Mouse (Mus musculus): Measurements from ENCODE around the gene Arl5c. TPM values are rescaled to one million over a fixed set of nuclear protein-coding genes. Genes with fewer than 3 reads are reported as not detected.

Gene Arl5c
- polyA plus RNA-seq, 1 experiment from 2014 or later = 31.2 TPM

- Histone ChIP-seq H3K4me2 (no peak overlapping the region), H3K4me1 (replicated peaks; ENCODE audit: control insufficient read depth, insufficient read depth, low read length) (peaks cover 8% of the 10 kb centered on the region), H3K9ac (ENCODE audit: low read depth, low read length) (no peak overlapping the region), H3K4me3 (ENCODE audit: low read depth, low read length) (no peak overlapping the region), H3K27me3 (replicated peaks; ENCODE audit: control insufficient read depth, insufficient read depth, low read length) (peaks cover 45% of the 10 kb centered on the region), H3K9me3 (ENCODE audit: control insufficient read depth, low read length) (no peaks in the 10 kb centered on the region), H3K27ac (ENCODE audit: low read depth, low read length) (no peak overlapping the region), H3K36me3 (ENCODE audit: control insufficient read depth, insufficient read depth, low read length) (no peaks in the 10 kb centered on the region)
- 80% methylated on average over 9 of the region's 9 CpGs for WGBS
- DNase-seq (ENCODE audit: low spot score) (no peak), ATAC-seq (replicated peaks; ENCODE audit: low FRiP score) (no peak)
These were observed 13.3 kb downstream of the Arl5c start for GRCm38 (mm10) chr11:97982721-97983120.

GRCm38 (mm10) chr11:97980531-97980966 is 15.4 kb downstream of the Arl5c start:
- no peak overlapping the region for H3K9ac ChIP-seq (ENCODE audit: low read depth, low read length)
- H3K4me1 ChIP-seq (replicated peaks; ENCODE audit: control insufficient read depth, insufficient read depth, low read length) = no peaks in the 10 kb centered on the region; the same call in 1 of the 2 replicates
- H3K36me3 ChIP-seq (ENCODE audit: control insufficient read depth, insufficient read depth, low read length) = no peaks in the 10 kb centered on the region
- H3K27me3 ChIP-seq (replicated peaks; ENCODE audit: control insufficient read depth, insufficient read depth, low read length) = peaks cover 28% of the 10 kb centered on the region
- WGBS = 58% methylated on average over 9 of the region's 9 CpGs
- no peak overlapping the region for H3K4me3 ChIP-seq (ENCODE audit: low read depth, low read length)
- DNase-seq (ENCODE audit: low spot score) = no peak
- H3K9me3 ChIP-seq (ENCODE audit: control insufficient read depth, low read length) = no peaks in the 10 kb centered on the region
- no peak for ATAC-seq (replicated peaks; ENCODE audit: low FRiP score)
- H3K27ac ChIP-seq (ENCODE audit: low read depth, low read length) = no peak overlapping the region
- no peak overlapping the region for H3K4me2 ChIP-seq

- no peak overlapping the region for H3K4me2 ChIP-seq
- 63% methylated on average over 10 of the region's 10 CpGs for WGBS
- ATAC-seq (replicated peaks; ENCODE audit: low FRiP score) (no peak), DNase-seq (ENCODE audit: low spot score) (no peak)
- H3K27ac ChIP-seq (ENCODE audit: low read depth, low read length) = no peak overlapping the region
- H3K36me3 ChIP-seq (ENCODE audit: control insufficient read depth, insufficient read depth, low read length) = no peaks in the 10 kb centered on the region
- H3K27me3 ChIP-seq (replicated peaks; ENCODE audit: control insufficient read depth, insufficient read depth, low read length) = peaks cover 22% of the 10 kb centered on the region
- H3K4me1 ChIP-seq (replicated peaks; ENCODE audit: control insufficient read depth, insufficient read depth, low read length) = no peaks in the 10 kb centered on the region
- no peak overlapping the region for H3K9ac ChIP-seq (ENCODE audit: low read depth, low read length)
- no peak overlapping the region for H3K4me3 ChIP-seq (ENCODE audit: low read depth, low read length)
- H3K9me3 ChIP-seq (ENCODE audit: control insufficient read depth, low read length) = no peaks in the 10 kb centered on the region
These were observed 16.0 kb downstream of the Arl5c start for GRCm38 (mm10) chr11:97979824-97980495.

GRCm38 (mm10) chr11:97978392-97978791 is 17.6 kb downstream of the Arl5c start:
- DNase-seq (ENCODE audit: low spot score) = no peak
- Histone ChIP-seq H3K36me3 (ENCODE audit: control insufficient read depth, insufficient read depth, low read length) (no peaks in the 10 kb centered on the region), H3K4me3 (ENCODE audit: low read depth, low read length) (no peak overlapping the region), H3K4me2 (no peak overlapping the region), H3K27ac (ENCODE audit: low read depth, low read length) (no peak overlapping the region), H3K9ac (ENCODE audit: low read depth, low read length) (no peak overlapping the region), H3K27me3 (replicated peaks; ENCODE audit: control insufficient read depth, insufficient read depth, low read length) (peaks cover 9% of the 10 kb centered on the region), H3K9me3 (ENCODE audit: control insufficient read depth, low read length) (no peaks in the 10 kb centered on the region), H3K4me1 (replicated peaks; ENCODE audit: control insufficient read depth, insufficient read depth, low read length) (no peaks in the 10 kb centered on the region)
- no peak for ATAC-seq (replicated peaks; ENCODE audit: low FRiP score)
- WGBS = 80% methylated on average over 13 of the region's 13 CpGs

GRCm38 (mm10) chr11:97977797-97978196 is 18.2 kb downstream of the Arl5c start:
- Histone ChIP-seq H3K27ac (ENCODE audit: low read depth, low read length) (no peak overlapping the region), H3K27me3 (replicated peaks; ENCODE audit: control insufficient read depth, insufficient read depth, low read length) (peaks cover 7% of the 10 kb centered on the region), H3K4me3 (ENCODE audit: low read depth, low read length) (no peak overlapping the region), H3K4me1 (replicated peaks; ENCODE audit: control insufficient read depth, insufficient read depth, low read length) (no peaks in the 10 kb centered on the region), H3K36me3 (ENCODE audit: control insufficient read depth, insufficient read depth, low read length) (no peaks in the 10 kb centered on the region), H3K4me2 (no peak overlapping the region), H3K9ac (ENCODE audit: low read depth, low read length) (no peak overlapping the region), H3K9me3 (ENCODE audit: control insufficient read depth, low read length) (no peaks in the 10 kb centered on the region)
- DNase-seq (ENCODE audit: low spot score) (no peak), ATAC-seq (replicated peaks; ENCODE audit: low FRiP score) (no peak)
- WGBS = 63% methylated on average over 5 of the region's 5 CpGs

- H3K36me3 ChIP-seq (ENCODE audit: control insufficient read depth, insufficient read depth, low read length) = no peaks in the 10 kb centered on the region
- 73% methylated on average over 5 of the region's 5 CpGs for WGBS
- DNase-seq (ENCODE audit: low spot score) = no peak
These were observed 21.2 kb downstream of the Arl5c start for GRCm38 (mm10) chr11:97974746-97975145.

GRCm38 (mm10) chr11:97974141-97974540 is 21.8 kb downstream of the Arl5c start:
- H3K27me3 ChIP-seq (replicated peaks; ENCODE audit: control insufficient read depth, insufficient read depth, low read length) = 0 out of 2 replicates have a peak, but pooled peaks cover 2% of the 10 kb centered on the region
- H3K36me3 ChIP-seq (ENCODE audit: control insufficient read depth, insufficient read depth, low read length) = no peaks in the 10 kb centered on the region
- no peak overlapping the region for H3K4me3 ChIP-seq (ENCODE audit: low read depth, low read length)
- no peaks in the 10 kb centered on the region for H3K4me1 ChIP-seq (replicated peaks; ENCODE audit: control insufficient read depth, insufficient read depth, low read length)
- H3K4me2 ChIP-seq = no peak overlapping the region
- no peak for ATAC-seq (replicated peaks; ENCODE audit: low FRiP score)
- no peak overlapping the region for H3K27ac ChIP-seq (ENCODE audit: low read depth, low read length)
- H3K9ac ChIP-seq (ENCODE audit: low read depth, low read length) = no peak overlapping the region
- no peaks in the 10 kb centered on the region for H3K9me3 ChIP-seq (ENCODE audit: control insufficient read depth, low read length)
- no peak for DNase-seq (ENCODE audit: low spot score)
- 96% methylated on average over 5 of the region's 5 CpGs for WGBS

More at GRCm38 (mm10) chr11:97974746-97975145, 21.2 kb downstream of the Arl5c start:
- Histone ChIP-seq H3K9me3 (ENCODE audit: control insufficient read depth, low read length) (no peaks in the 10 kb centered on the region), H3K4me3 (ENCODE audit: low read depth, low read length) (no peak overlapping the region), H3K27ac (ENCODE audit: low read depth, low read length) (no peak overlapping the region), H3K4me1 (replicated peaks; ENCODE audit: control insufficient read depth, insufficient read depth, low read length) (no peaks in the 10 kb centered on the region), H3K9ac (ENCODE audit: low read depth, low read length) (no peak overlapping the region), H3K27me3 (replicated peaks; ENCODE audit: control insufficient read depth, insufficient read depth, low read length) (0 out of 2 replicates have a peak, but pooled peaks cover 2% of the 10 kb centered on the region), H3K4me2 (no peak overlapping the region)
- ATAC-seq (replicated peaks; ENCODE audit: low FRiP score) = no peak

GRCm38 (mm10) chr11:97972434-97972833 is 23.5 kb downstream of the Arl5c start:
- H3K27me3 ChIP-seq (replicated peaks; ENCODE audit: control insufficient read depth, insufficient read depth, low read length) = no peaks in the 10 kb centered on the region; the same call in 1 of the 2 replicates
- 59% methylated on average over 2 of the region's 2 CpGs for WGBS

GRCm38 (mm10) chr11:97971232-97971631 is 24.7 kb downstream of the Arl5c start:
- DNase-seq (ENCODE audit: low spot score) (no peak), ATAC-seq (replicated peaks; ENCODE audit: low FRiP score) (no peak)
- no peaks in the 10 kb centered on the region for H3K9me3 ChIP-seq (ENCODE audit: control insufficient read depth, low read length)
- 32% methylated on average over 7 of the region's 7 CpGs for WGBS
- H3K4me3 ChIP-seq (ENCODE audit: low read depth, low read length) = no peak overlapping the region
- no peaks in the 10 kb centered on the region for H3K4me1 ChIP-seq (replicated peaks; ENCODE audit: control insufficient read depth, insufficient read depth, low read length)
- no peaks in the 10 kb centered on the region; the same call in 1 of the 2 replicates for H3K27me3 ChIP-seq (replicated peaks; ENCODE audit: control insufficient read depth, insufficient read depth, low read length)
- H3K4me2 ChIP-seq = no peak overlapping the region
- no peaks in the 10 kb centered on the region for H3K36me3 ChIP-seq (ENCODE audit: control insufficient read depth, insufficient read depth, low read length)
- no peak overlapping the region for H3K27ac ChIP-seq (ENCODE audit: low read depth, low read length)
- H3K9ac ChIP-seq (ENCODE audit: low read depth, low read length) = no peak overlapping the region

More at GRCm38 (mm10) chr11:97972434-97972833, 23.5 kb downstream of the Arl5c start:
- Histone ChIP-seq H3K9ac (ENCODE audit: low read depth, low read length) (no peak overlapping the region), H3K27ac (ENCODE audit: low read depth, low read length) (no peak overlapping the region), H3K4me1 (replicated peaks; ENCODE audit: control insufficient read depth, insufficient read depth, low read length) (no peaks in the 10 kb centered on the region), H3K36me3 (ENCODE audit: control insufficient read depth, insufficient read depth, low read length) (no peaks in the 10 kb centered on the region), H3K4me3 (ENCODE audit: low read depth, low read length) (no peak overlapping the region), H3K4me2 (no peak overlapping the region), H3K9me3 (ENCODE audit: control insufficient read depth, low read length) (no peaks in the 10 kb centered on the region)
- no peak for DNase-seq (ENCODE audit: low spot score)
- ATAC-seq (replicated peaks; ENCODE audit: low FRiP score) = no peak
